Mouse (Mus musculus) ES-E14 (cell line): Measurements from ENCODE around the gene G0s2. TPM values are rescaled to one million over a fixed set of nuclear protein-coding genes. Genes with fewer than 3 reads are reported as not detected.

ENCODE experiments used
- DNase-seq: peaks from one replicate; pipeline ENCODE4 v3.0.0-alpha.2; 2013; ENCODE audit warnings: low read depth, low spot score
- H3K27ac ChIP-seq: 2 replicates; pipeline ENCODE4 v1.5.1; 2012; ENCODE audit warnings: low read depth, mild to moderate bottlenecking, low read length, moderate library complexity, mixed read lengths; ENCODE audit not compliant: poor library complexity, insufficient read depth, severe bottlenecking
- H3K36me3 ChIP-seq: 2 replicates; pipeline ENCODE4 v1.6.1; 2012; ENCODE audit warnings: mild to moderate bottlenecking, low read length, moderate library complexity, mixed read lengths; ENCODE audit not compliant: control insufficient read depth, poor library complexity, insufficient read depth, severe bottlenecking
- H3K4me1 ChIP-seq, 2 experiments: fragments of 150-350 bp in 1 of 2; sonication (generic) in 1 of 2; 2 replicates each; pipeline ENCODE4 v1.6.1; 2012; ENCODE audit warnings: low read length in 2 of 2, mild to moderate bottlenecking in 1 of 2, mixed read lengths in 1 of 2; ENCODE audit not compliant: control insufficient read depth in 2 of 2, insufficient read depth in 2 of 2, poor library complexity in 1 of 2
- H3K4me3 ChIP-seq, 2 experiments: fragments of 150-350 bp in 1 of 2; sonication (generic) in 1 of 2; 2 replicates each; pipeline ENCODE4 v1.5.1; 2012; ENCODE audit warnings: low read length in 2 of 2, low read depth in 1 of 2, mild to moderate bottlenecking in 1 of 2, mixed read lengths in 1 of 2; ENCODE audit not compliant: insufficient read depth in 1 of 2, poor library complexity in 1 of 2, severe bottlenecking in 1 of 2
- H3K9ac ChIP-seq: 2 replicates; pipeline ENCODE4 v1.6.1; 2012; ENCODE audit warnings: low read depth, mild to moderate bottlenecking, low read length, mixed read lengths; ENCODE audit not compliant: poor library complexity, insufficient read depth, severe bottlenecking
- H3K9me3 ChIP-seq: fragments of 150-350 bp; sonication (generic); 2 replicates; pipeline ENCODE4 v1.6.1; 2012; ENCODE audit warnings: low read depth, mild to moderate bottlenecking, low read length; ENCODE audit not compliant: control insufficient read depth, insufficient read depth
- CHD2 ChIP-seq: IDR thresholded peaks from 2 replicates; pipeline ENCODE4 v1.6.1; 2014; ENCODE audit warnings: mild to moderate bottlenecking, low read depth, low read length, inconsistent platforms
- HCFC1 ChIP-seq: IDR thresholded peaks from 2 replicates; pipeline ENCODE4 v1.6.1; 2012; ENCODE audit warnings: low read length, inconsistent platforms, borderline replicate concordance; ENCODE audit not compliant: insufficient read depth
- MAFK ChIP-seq: IDR thresholded peaks from 2 replicates; pipeline ENCODE4 v1.6.1; 2014; ENCODE audit warnings: mild to moderate bottlenecking, low read depth, low read length, inconsistent platforms; ENCODE audit not compliant: insufficient read depth
- ZC3H11A ChIP-seq: IDR thresholded peaks from 2 replicates; pipeline ENCODE4 v1.6.1; 2012; ENCODE audit warnings: low read depth, mild to moderate bottlenecking, inconsistent platforms, low read length, borderline replicate concordance
- ZNF384 ChIP-seq: IDR thresholded peaks from 2 replicates; pipeline ENCODE4 v1.6.1; 2012; ENCODE audit warnings: low read depth, low read length, inconsistent platforms
- in situ Hi-C, 2 experiments: fragments of 600-800 bp; cut with MboI; formaldehyde crosslinking; loops; one replicate each; pipeline ENCODE4 v1.15.1; 2025; ENCODE audit warnings: low sequenced_read_pairs in 2 of 2, inconsistent platforms in 1 of 2; ENCODE audit not compliant: unreplicated experiment in 2 of 2
- total RNA-seq: library from RNA; depleted of rRNA; stranded (reverse); fragments of 300-350 nt; gene quantifications from 2 replicates; pipeline ENCODE4 v1.2.3, GENCODE M21; 2012

The G0s2 gene
- total RNA-seq, 1 experiment, result 7.3 TPM

DNA sequence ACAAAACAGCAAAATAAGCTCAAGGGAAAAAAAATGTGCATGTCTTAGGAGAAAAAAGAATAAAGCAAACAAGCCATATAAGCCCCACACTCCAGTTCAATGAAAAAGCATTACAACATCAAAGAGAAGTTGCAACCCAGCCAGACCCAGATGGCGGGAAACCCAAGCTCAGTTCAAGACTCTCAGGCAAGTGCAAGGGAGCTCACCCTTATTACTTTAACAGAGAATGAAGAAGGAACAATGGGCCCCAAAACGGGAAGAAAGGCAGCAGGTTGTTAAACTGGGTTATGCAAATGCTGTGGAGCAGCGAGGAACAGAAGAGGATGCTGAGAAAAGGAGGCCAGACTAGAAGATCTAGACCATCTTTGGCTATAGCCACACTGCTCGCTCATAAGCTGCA lies 30.2 kb downstream of the G0s2 start:
- DNase-seq, result no peak
- no peaks in the 10 kb centered on the region for H3K9me3 ChIP-seq
- no peak overlapping the region for H3K4me3 ChIP-seq
- no peak overlapping the region for H3K27ac ChIP-seq
- H3K9ac ChIP-seq, result no peak overlapping the region
- no peaks in the 10 kb centered on the region for H3K4me1 ChIP-seq
- in situ Hi-C loops, result no loop called here
- H3K36me3 ChIP-seq, result no peaks in the 10 kb centered on the region
- TF ChIP-seq CHD2 (no peak), HCFC1 (no peak), ZC3H11A (no peak), MAFK (no peak), ZNF384 (no peak)

DNA sequence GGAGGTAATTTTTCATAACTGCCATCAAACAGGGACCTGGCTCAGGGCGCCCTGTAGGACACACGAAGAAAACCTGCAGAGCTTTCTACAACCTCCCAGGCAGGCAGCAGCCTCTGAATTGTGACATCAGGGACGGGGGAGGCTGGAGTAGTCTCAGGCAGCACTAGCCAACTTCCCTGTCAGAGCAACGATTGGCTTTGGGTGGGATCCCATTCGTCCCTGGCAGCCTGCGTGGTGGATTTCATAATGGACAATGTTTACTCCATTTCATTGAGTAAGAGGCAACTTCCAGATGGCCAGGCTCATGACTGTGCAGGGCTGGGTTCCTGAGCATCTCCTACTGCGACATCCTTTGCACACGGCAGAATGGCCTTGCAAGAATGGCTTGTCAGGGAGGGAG lies 30.8 kb downstream of the G0s2 start:
- Histone ChIP-seq H3K4me1 (no peaks in the 10 kb centered on the region), H3K27ac (no peak overlapping the region), H3K4me3 (no peak overlapping the region), H3K36me3 (no peaks in the 10 kb centered on the region), H3K9me3 (no peaks in the 10 kb centered on the region), H3K9ac (no peak overlapping the region)
- no peak for DNase-seq
- in situ Hi-C loops, result no loop called here
- no peak for TF ChIP-seq CHD2
- no peak for TF ChIP-seq HCFC1

DNA sequence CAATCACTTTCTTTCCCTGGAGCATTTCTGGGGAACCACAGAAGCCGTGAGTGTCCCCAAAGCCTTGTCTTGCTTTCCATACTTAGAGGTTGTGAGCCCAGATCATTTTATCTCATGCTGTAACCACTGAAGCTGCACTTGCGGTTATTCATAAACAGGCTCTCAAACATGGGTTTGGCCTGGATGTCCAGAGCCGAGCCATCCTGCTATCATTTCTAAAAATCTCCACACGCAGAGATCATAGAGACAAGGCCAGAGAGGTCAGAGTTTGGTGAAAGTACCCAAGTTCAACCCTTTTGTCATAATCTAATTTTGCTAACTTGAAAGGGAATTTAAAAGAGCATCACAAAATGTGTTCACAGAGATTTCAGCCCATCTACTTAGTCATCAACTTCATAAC lies 31.6 kb downstream of the G0s2 start:
- TF ChIP-seq MAFK (no peak), HCFC1 (no peak), ZC3H11A (no peak), ZNF384 (no peak), CHD2 (no peak)
- Histone ChIP-seq H3K4me3 (no peak overlapping the region), H3K36me3 (no peaks in the 10 kb centered on the region), H3K4me1 (no peaks in the 10 kb centered on the region), H3K9me3 (no peaks in the 10 kb centered on the region), H3K27ac (no peak overlapping the region), H3K9ac (no peak overlapping the region)
- no peak for DNase-seq
- in situ Hi-C loops, result no loop called here

DNA sequence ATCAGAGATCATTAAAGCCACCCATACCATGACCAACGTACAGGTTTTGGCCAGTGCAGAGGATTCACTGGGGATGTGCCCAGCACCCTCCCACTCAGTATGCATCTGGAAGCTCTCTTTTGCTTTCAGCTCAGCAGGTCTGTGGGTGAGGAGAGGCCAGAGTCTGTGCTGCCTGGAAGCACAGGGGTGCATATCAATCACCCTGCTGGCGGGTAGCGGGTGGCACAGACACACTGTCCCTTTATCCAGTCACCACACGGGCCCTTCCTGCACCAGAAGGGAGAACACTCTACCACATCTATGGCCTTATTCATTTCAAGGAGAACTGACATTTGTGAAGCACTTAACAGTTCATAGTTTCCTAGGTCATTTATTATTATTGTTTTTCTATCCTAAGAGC lies 34.6 kb downstream of the G0s2 start:
- Histone ChIP-seq H3K9ac (no peak overlapping the region), H3K4me3 (no peak overlapping the region), H3K4me1 (no peaks in the 10 kb centered on the region), H3K36me3 (no peaks in the 10 kb centered on the region), H3K9me3 (no peaks in the 10 kb centered on the region), H3K27ac (no peak overlapping the region)
- no peak for DNase-seq
- no peak for TF ChIP-seq ZC3H11A
- TF ChIP-seq HCFC1, result no peak
- TF ChIP-seq MAFK, result no peak
- in situ Hi-C loops, result no loop called here

DNA sequence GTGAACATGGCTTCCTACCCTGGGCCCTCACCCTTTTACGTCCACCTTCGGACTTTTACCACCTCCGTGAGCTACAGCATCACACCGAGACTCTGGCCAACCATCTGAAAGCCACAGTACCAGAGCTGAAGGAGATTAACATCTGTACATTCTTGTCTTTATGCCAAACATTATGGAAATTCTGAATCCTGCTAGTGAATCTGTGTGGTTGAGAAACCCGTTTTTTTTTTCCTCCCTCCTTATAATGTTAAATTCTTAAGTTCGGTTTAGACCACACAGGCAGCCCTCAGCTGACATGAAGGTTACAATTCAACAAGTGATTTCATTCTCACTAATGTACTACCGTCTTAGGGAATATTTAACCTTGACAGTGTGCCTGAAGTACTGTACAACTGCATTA lies 38.1 kb downstream of the G0s2 start:
- TF ChIP-seq ZNF384 (no peak), ZC3H11A (no peak), HCFC1 (no peak), MAFK (no peak), CHD2 (no peak)

More for the DNA sequence above, 38.1 kb downstream of the G0s2 start:
- Histone ChIP-seq H3K4me1 (no peaks in the 10 kb centered on the region), H3K27ac (no peak overlapping the region), H3K4me3 (no peak overlapping the region), H3K9ac (no peak overlapping the region), H3K36me3 (no peaks in the 10 kb centered on the region), H3K9me3 (no peaks in the 10 kb centered on the region)
- in situ Hi-C loops, result no loop called here
- DNase-seq, result no peak
